Mouse (Mus musculus): ENCODE results near the gene Hist1h3g. TPM values are rescaled to one million over a fixed set of nuclear protein-coding genes. Genes with fewer than 3 reads are reported as not detected.
"Not testable (repeated sequence)": the region's sequence is repeated elsewhere in the genome, so short reads cannot be mapped to it uniquely, and the experiment has no call there.

The Hist1h3g gene
- total and polyA plus RNA-seq, 2 experiments from 2014 or later = 2.4 to 709 TPM

DNA sequence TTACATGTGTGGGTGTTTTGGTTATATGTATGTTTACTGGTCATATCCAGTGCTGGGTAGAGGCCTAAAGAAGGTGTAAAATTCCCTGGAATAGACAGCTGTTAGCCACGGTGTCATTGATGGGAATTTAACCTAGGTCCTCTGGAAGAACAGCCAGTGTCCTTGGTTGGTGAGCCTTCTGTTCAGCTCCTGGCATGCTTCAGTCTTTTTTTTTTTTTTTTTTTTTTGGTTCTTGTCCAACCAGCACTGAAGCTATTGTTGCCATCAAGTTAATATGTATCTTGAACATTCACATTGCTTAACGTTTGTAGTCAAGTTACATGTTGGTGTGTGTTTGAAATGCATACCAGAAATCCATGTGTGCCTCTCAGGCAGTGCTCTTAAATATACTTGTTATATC lies 29.3 kb downstream of the Hist1h3g start:
- ATAC-seq (ENCODE audit: insufficient read depth, low read depth) (no peak), DNase-seq (ENCODE audit: low spot score) (no peak)
- H3K4me1 ChIP-seq (ENCODE audit: control insufficient read depth, insufficient read depth) = no peaks in the 10 kb centered on the region
- no peak overlapping the region for H3K27ac ChIP-seq (ENCODE audit: low read depth)
- no peak overlapping the region for H3K4me3 ChIP-seq (ENCODE audit: low read depth, low read length)
- 86% methylated on average over 2 of the region's 2 CpGs for whole genome bisulfite sequencing
- no peaks in the 10 kb centered on the region for H3K27me3 ChIP-seq (ENCODE audit: control insufficient read depth, insufficient read depth, low read length)
- TF ChIP-seq CTCF (IDR thresholded peaks at IDR 0.05; ENCODE audit: low read depth) (no peak), EP300 (IDR thresholded peaks at IDR 0.05; ENCODE audit: low read depth) (no peak)
- no peaks in the 10 kb centered on the region for H3K9me3 ChIP-seq (replicated peaks; ENCODE audit: control insufficient read depth, low read length)
- no peak overlapping the region for H3K4me2 ChIP-seq (ENCODE audit: low read depth, low read length)
- no peak overlapping the region for H3K9ac ChIP-seq (replicated peaks; ENCODE audit: low read depth, low read length)
- H3K36me3 ChIP-seq (replicated peaks; ENCODE audit: control insufficient read depth, insufficient read depth, low read length) = no peaks in the 10 kb centered on the region

DNA sequence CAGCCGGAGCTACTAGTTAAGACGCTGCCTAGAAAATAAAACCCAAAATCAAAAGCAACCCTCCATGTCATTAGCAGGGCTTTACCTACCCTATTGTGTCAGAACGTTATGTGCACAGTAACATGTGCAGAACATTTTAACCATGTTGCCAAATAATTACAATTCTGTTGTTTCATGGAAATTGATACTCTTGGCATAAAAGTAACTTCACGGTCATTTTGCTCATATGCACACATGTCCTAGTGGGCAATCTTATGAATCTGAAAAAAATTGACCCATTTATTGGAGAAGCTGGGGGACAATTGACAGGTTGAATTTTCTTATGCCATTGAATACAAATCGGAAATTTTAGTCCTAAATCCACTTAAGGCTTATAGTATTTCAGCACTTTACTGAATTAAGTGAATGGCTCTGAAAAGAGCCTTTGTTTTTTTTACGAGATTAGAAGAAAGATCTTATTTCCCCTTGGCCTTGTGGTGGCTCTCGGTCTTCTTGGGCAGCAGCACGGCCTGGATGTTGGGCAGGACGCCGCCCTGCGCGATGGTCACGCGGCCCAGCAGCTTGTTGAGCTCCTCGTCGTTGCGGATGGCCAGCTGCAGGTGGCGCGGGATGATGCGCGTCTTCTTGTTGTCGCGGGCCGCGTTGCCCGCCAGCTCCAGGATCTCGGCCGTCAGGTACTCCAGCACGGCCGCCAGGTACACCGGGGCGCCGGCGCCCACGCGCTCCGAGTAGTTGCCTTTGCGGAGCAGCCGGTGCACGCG lies 35.2 kb downstream of the Hist1h3g start:
- not testable (repeated sequence) for DNase-seq (ENCODE audit: low spot score)
- WGBS = 5% methylated on average over 21 of the region's 41 CpGs

DNA sequence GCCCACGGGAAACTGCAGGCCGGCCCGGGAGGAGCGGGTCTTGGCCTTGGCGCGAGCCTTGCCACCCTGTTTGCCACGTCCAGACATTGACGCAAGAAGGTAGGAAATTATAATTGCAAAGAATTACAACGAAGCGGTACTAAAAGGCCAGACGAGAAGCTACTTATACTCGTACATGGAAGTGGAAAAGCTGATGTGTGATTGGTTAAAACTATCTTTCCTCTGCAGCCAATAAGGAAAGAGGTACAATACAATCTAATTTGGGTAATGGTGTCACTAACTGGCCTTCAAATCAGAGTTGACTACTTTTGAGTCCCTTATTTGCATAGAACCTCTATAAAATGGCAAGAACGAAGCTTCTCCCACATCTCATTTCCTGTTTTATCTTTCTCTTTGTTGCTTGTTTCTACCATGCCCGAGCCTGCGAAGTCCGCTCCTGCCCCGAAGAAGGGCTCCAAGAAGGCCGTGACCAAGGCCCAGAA lies 35.8 kb downstream of the Hist1h3g start, which contains the start of the genes Hist1h2ae and Hist1h2bg:
TSS of gene Hist1h2ae (minus strand) at position 199 of the 482 bp plus-strand sequence.
TSS of gene Hist1h2bg (plus strand) at position 375 of the 482 bp plus-strand sequence.
- TF ChIP-seq EP300 (IDR thresholded peaks at IDR 0.05; ENCODE audit: low read depth) (peak; percentile 74; the same call in 1 of the 2 replicates), CTCF (IDR thresholded peaks at IDR 0.05; ENCODE audit: low read depth) (no peak)
- WGBS = under 1% methylated on average over 18 of the region's 18 CpGs
- Histone ChIP-seq H3K4me1 (ENCODE audit: control insufficient read depth, insufficient read depth) (peaks cover 11% of the 10 kb centered on the region; the same call in 1 of the 2 replicates), H3K9me3 (replicated peaks; ENCODE audit: control insufficient read depth, low read length) (no peaks in the 10 kb centered on the region), H3K27ac (ENCODE audit: low read depth) (peak within 1 kb of the TSS; percentile 97), H3K27me3 (ENCODE audit: control insufficient read depth, insufficient read depth, low read length) (no peaks in the 10 kb centered on the region), H3K9ac (replicated peaks; ENCODE audit: low read depth, low read length) (peak within 1 kb of the TSS; percentile 69), H3K4me3 (ENCODE audit: low read depth, low read length) (peak within 1 kb of the TSS; percentile 51), H3K4me2 (ENCODE audit: low read depth, low read length) (peak within 1 kb of the TSS; percentile 62), H3K36me3 (replicated peaks; ENCODE audit: control insufficient read depth, insufficient read depth, low read length) (no peaks in the 10 kb centered on the region)
- ATAC-seq (ENCODE audit: insufficient read depth, low read depth) (peak; percentile 87), DNase-seq (ENCODE audit: low spot score) (peak; percentile 99)

More for the DNA sequence above, 35.2 kb downstream of the Hist1h3g start:
- not testable (repeated sequence) for H3K36me3 ChIP-seq (replicated peaks; ENCODE audit: control insufficient read depth, insufficient read depth, low read length); H3K27me3 ChIP-seq (ENCODE audit: control insufficient read depth, insufficient read depth, low read length); H3K9me3 ChIP-seq (replicated peaks; ENCODE audit: control insufficient read depth, low read length); H3K9ac ChIP-seq (replicated peaks; ENCODE audit: low read depth, low read length)
- H3K27ac ChIP-seq (ENCODE audit: low read depth) = peak overlapping the region; percentile 97
- peak; percentile 36; the same call in 1 of the 2 replicates for ATAC-seq (ENCODE audit: insufficient read depth, low read depth)
- peaks cover 11% of the 10 kb centered on the region; the same call in 1 of the 2 replicates for H3K4me1 ChIP-seq (ENCODE audit: control insufficient read depth, insufficient read depth)
- H3K4me3 ChIP-seq (ENCODE audit: low read depth, low read length) = peak overlapping the region; percentile 51
- H3K4me2 ChIP-seq (ENCODE audit: low read depth, low read length) = peak overlapping the region; percentile 62

DNA sequence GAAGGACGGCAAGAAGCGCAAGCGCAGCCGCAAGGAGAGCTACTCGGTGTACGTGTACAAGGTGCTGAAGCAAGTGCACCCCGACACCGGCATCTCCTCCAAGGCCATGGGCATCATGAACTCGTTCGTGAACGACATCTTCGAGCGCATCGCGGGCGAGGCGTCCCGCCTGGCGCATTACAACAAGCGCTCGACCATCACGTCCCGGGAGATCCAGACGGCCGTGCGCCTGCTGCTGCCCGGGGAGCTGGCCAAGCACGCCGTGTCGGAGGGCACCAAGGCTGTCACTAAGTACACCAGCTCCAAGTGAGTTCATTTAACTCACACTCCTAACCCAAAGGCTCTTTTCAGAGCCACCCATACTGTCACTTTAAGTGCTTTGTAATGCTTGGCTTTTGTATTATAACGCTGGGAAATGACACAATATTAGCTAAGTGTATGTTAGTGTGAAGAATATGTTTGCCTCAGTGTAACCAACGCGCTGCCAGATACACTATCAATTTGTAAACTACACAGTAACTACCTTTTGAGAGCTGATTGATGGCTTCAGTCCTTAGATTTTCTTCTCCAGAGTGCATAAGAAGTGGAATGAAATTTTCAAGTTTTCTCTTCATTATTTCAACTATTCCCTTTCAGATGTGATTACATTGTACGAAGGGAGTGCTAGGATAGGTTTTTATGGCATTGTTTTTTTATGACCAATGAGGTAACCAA lies 36.4 kb downstream of the Hist1h3g start:
- ATAC-seq (ENCODE audit: insufficient read depth, low read depth) = 0 out of 2 replicates have a peak, but pooled peaks have one; percentile 1
- H3K36me3 ChIP-seq (replicated peaks; ENCODE audit: control insufficient read depth, insufficient read depth, low read length); H3K9me3 ChIP-seq (replicated peaks; ENCODE audit: control insufficient read depth, low read length); DNase-seq (ENCODE audit: low spot score); H3K27me3 ChIP-seq (ENCODE audit: control insufficient read depth, insufficient read depth, low read length): not testable (repeated sequence)
- peak overlapping the region; percentile 97 for H3K27ac ChIP-seq (ENCODE audit: low read depth)
- peaks cover 16% of the 10 kb centered on the region; the same call in 1 of the 2 replicates for H3K4me1 ChIP-seq (ENCODE audit: control insufficient read depth, insufficient read depth)
- peak overlapping the region; percentile 69 for H3K9ac ChIP-seq (replicated peaks; ENCODE audit: low read depth, low read length)
- WGBS = 1% methylated on average over 13 of the region's 34 CpGs
- peak overlapping the region; percentile 51 for H3K4me3 ChIP-seq (ENCODE audit: low read depth, low read length)
- peak overlapping the region; percentile 62 for H3K4me2 ChIP-seq (ENCODE audit: low read depth, low read length)

DNA sequence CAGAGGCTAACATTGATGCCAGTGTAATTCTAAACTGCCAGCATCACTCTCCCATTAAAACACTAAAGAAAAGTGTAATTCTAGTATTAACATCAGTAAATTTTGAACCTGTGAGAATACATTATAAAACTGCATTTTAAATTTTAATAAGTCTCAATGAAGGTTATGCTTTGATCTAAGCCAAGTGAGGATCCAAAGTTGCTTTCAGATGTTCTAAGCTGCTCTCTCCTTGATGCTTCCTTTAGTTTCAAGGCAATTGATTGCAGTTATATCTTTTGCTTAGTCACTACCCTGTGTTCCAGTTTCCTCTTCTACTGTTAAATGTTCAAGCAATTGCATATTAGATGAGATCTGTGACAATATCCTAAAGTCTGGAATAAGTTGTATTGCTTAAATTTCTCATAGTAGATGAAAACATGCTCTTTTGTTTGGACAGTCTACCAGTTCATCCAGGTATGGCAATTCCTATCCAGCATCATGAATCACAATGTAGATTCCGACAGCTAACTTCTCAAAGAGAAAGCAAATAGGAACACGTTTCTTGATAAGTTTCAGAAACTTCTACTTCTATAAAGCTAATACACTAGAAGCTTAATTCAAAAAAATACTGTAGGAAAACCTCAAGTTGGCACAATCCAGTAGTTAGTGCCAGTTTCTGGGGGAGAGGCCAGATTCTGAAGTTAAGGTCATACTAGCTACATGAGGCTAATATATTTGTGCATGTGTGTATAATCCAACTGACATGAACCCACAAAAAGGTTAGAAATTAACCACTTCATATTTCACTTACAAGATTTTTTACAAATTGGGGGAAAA lies 37.2 kb downstream of the Hist1h3g start:
- H3K36me3 ChIP-seq (replicated peaks; ENCODE audit: control insufficient read depth, insufficient read depth, low read length) = no peaks in the 10 kb centered on the region
- H3K9me3 ChIP-seq (replicated peaks; ENCODE audit: control insufficient read depth, low read length) = no peaks in the 10 kb centered on the region
- TF ChIP-seq EP300 (IDR thresholded peaks at IDR 0.05; ENCODE audit: low read depth) (no peak), CTCF (IDR thresholded peaks at IDR 0.05; ENCODE audit: low read depth) (no peak)
- H3K9ac ChIP-seq (replicated peaks; ENCODE audit: low read depth, low read length) = peak overlapping the region; percentile 69; the same call in 1 of the 2 replicates
- ATAC-seq (ENCODE audit: insufficient read depth, low read depth) (no peak), DNase-seq (ENCODE audit: low spot score) (no peak)
- no peaks in the 10 kb centered on the region for H3K27me3 ChIP-seq (ENCODE audit: control insufficient read depth, insufficient read depth, low read length)
- peaks cover 16% of the 10 kb centered on the region; the same call in 1 of the 2 replicates for H3K4me1 ChIP-seq (ENCODE audit: control insufficient read depth, insufficient read depth)
- 45% methylated on average over 2 of the region's 2 CpGs for WGBS
- H3K4me3 ChIP-seq (ENCODE audit: low read depth, low read length) = peak overlapping the region; percentile 51
- peak overlapping the region; percentile 62 for H3K4me2 ChIP-seq (ENCODE audit: low read depth, low read length)
- H3K27ac ChIP-seq (ENCODE audit: low read depth) = peak overlapping the region; percentile 97

DNA sequence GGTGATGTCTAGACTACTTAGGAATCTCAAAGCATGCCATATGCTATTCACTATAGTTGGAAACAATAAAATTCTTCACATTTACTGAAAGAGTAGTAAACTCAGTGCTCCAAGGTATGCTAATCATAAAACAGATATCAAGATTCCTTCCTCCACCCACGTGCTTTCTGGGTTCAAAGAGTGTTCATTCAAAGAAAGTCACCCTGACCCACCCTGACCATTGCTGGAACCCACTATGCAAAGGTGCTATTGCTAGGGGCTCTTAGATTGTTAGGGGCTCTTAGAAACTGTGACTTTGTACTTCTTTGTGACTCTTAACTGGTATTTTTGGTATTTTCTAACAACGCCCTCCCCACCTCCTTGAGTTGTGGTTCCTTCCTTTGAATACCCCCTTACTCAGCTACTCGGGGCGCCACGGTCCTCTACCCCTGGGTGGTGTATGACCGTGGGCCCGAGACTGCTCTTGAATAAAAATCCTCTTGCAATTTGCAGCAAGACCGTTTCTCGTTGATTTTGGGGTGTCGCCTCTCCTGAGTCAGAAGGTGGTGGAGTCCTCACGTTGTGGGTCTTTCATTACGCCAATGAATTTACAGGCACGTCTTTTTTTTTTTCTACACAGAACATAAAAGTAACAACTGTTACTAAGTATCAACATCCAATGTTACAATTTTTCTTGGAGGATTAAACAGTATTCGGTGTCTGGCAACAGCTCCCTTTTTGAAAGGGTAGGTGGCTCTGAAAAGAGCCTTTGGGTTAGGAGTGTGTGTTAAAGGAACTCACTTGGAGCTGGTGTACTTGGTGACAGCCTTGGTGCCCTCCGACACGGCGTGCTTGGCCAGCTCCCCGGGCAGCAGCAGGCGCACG lies 38.0 kb downstream of the Hist1h3g start:
- H3K4me2 ChIP-seq (ENCODE audit: low read depth, low read length) = peak overlapping the region; percentile 62
- DNase-seq (ENCODE audit: low spot score); H3K36me3 ChIP-seq (replicated peaks; ENCODE audit: control insufficient read depth, insufficient read depth, low read length); H3K27me3 ChIP-seq (ENCODE audit: control insufficient read depth, insufficient read depth, low read length); ATAC-seq (ENCODE audit: insufficient read depth, low read depth); H3K9me3 ChIP-seq (replicated peaks; ENCODE audit: control insufficient read depth, low read length): not testable (repeated sequence)
- H3K4me3 ChIP-seq (ENCODE audit: low read depth, low read length) = peak overlapping the region; percentile 51
- WGBS = 25% methylated on average over 17 of the region's 20 CpGs
- peaks cover 16% of the 10 kb centered on the region; the same call in 1 of the 2 replicates for H3K4me1 ChIP-seq (ENCODE audit: control insufficient read depth, insufficient read depth)
- H3K9ac ChIP-seq (replicated peaks; ENCODE audit: low read depth, low read length) = peak overlapping the region; percentile 59; the same call in 1 of the 2 replicates
- peak overlapping the region; percentile 97 for H3K27ac ChIP-seq (ENCODE audit: low read depth)
